Mouse (Mus musculus): ENCODE results near the gene Dact3. TPM values are rescaled to one million over a fixed set of nuclear protein-coding genes. Genes with fewer than 3 reads are reported as not detected.

The Dact3 gene
- total RNA-seq, 2 experiments from 2014 or later, result 18.6 to 19.0 TPM

GRCm38 (mm10) chr7:16913806-16914452, 38.8 kb downstream of the Dact3 start:
- peak; percentile 79 to 89 for DNase-seq
- intact Hi-C loops (cut with DNase I), result loop anchor here (1.0 to 10.0 kb wide), 4 partner anchors 19 to 289 kb away; partner anchors contain the start of gene Dact3

GRCm38 (mm10) chr7:16914453-16915343, 39.6 kb downstream of the Dact3 start:
- intact Hi-C loops (cut with DNase I), result loop anchor here (5.0 to 10.0 kb wide), 3 partner anchors 37 to 290 kb away; partner anchors contain the start of gene Dact3
- DNase-seq, result no peak

- intact Hi-C loops (cut with DNase I), result loop anchor here (10.0 kb wide), 1 partner anchor 291 kb away; no protein-coding TSS in a partner anchor
- DNase-seq, result no peak
Observed at GRCm38 (mm10) chr7:16915461-16916340, 40.6 kb downstream of the Dact3 start.

GRCm38 (mm10) chr7:16916342-16917265, 41.5 kb downstream of the Dact3 start:
- no peak for DNase-seq

DNA sequence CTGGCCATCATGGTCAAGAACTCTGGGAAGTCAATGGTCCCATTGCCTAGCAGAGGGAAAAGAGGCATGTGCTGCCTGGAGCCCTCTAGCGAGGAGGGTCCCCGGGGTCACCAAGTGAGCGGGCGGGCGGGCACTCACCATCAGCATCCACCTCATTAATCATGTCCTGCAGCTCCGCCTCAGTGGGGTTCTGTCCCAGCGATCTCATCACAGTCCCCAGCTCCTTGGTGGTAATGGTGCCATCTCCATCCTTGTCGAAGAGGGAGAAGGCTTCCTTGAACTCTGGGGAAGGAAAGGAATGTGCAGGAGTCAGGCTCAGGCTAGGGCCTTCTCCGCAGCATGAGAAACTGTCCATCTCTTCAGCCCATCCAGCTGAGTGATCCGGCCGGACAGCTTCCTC, 42.3 kb downstream of the Dact3 start:
- DNase-seq, result no peak
- intact Hi-C loops (cut with DNase I), result loop anchor here (10.0 kb wide), 1 partner anchor 293 kb away; no protein-coding TSS in a partner anchor

More at GRCm38 (mm10) chr7:16916342-16917265, 41.5 kb downstream of the Dact3 start:
- intact Hi-C loops (cut with DNase I), result loop anchor here (10.0 kb wide), 1 partner anchor 292 kb away; no protein-coding TSS in a partner anchor

DNA sequence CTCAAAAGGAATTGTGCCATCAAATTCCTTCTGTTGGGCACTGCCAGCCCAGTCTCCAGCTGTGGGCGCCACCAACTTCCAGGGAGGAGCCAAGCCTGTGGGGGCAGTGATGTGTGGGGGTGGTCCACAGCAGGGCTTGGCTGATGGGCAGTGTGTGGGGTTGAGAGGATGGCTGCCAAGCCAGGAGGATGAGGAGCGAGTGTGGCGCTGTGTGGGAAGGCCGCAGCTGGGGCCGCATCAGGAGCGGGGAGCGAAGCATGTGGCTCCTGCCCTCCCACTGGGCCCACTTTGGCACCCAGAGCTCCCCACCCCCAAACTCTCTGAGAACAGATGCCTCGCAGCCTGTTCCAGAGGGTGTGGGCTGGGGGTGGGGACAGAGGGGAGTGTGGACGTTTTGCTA, 42.9 kb downstream of the Dact3 start:
- intact Hi-C loops (cut with DNase I), result loop anchor here (10.0 kb wide), 1 partner anchor 293 kb away; no protein-coding TSS in a partner anchor
- no peak for DNase-seq

DNA sequence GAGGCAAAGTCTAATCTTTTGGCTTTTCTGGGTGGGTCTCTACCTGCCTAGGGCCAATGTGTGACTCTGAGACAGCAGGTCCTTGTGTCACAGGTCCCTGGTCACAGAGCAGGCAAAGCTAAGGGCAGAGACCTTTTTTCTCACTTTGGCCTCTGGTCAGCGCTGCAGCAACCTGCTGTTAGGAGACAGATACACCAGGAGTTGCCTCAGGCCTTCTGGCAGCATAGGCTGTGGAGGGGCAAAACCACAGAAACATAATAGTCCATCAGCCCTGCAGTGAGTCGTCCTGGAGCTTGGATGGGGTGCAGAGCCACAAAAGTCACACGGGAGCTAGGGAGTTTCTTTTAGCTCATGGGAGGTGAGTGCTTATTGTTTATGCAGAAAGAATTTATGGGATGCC, 43.6 kb downstream of the Dact3 start:
- intact Hi-C loops (cut with DNase I), result loop anchor here (10.0 kb wide), 1 partner anchor 294 kb away; no protein-coding TSS in a partner anchor

DNA sequence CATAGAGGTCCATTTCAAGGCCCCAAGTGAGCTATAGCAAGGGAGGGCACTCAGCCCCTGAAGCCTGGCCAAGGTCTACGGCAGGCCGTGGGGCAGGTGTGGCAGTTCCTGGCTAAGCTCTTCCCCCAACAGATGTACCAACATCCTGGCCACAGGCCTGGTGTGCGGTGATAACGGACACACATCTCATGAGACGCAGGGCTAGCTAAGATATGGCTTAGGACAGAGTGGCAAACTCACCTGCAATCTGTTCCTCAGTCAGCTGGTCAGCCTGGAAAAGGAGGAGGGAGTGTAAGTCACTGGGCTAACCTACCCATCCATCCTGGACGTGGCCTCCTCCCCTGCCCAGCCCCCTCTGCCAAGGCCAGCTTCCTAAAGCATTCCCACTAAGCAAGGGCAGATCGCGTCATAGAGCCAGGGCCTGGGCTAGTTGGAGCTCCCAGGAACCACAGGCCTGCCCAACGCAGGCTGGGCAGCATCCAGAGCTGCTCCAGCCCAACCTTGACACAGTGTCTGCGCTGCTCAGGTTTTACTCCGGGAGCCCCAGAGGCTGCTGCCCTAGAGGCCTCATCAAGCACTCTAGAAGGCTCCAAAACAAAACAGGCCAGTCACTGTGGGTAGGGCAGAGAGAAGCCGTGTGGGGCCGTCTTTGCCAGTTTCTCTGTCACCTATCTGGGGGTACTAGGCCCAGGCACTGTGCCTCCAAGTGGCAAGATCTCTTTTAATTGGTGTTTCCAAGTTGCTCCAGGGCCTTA, 44.5 kb downstream of the Dact3 start:
- DNase-seq, result no peak
- intact Hi-C loops (cut with DNase I), result loop anchor here (5.0 to 10.0 kb wide), 2 partner anchors 102 to 295 kb away; partner anchors contain the start of genes Fkrp and Strn4

More for the DNA sequence above, 43.6 kb downstream of the Dact3 start:
- DNase-seq, result no peak

DNA sequence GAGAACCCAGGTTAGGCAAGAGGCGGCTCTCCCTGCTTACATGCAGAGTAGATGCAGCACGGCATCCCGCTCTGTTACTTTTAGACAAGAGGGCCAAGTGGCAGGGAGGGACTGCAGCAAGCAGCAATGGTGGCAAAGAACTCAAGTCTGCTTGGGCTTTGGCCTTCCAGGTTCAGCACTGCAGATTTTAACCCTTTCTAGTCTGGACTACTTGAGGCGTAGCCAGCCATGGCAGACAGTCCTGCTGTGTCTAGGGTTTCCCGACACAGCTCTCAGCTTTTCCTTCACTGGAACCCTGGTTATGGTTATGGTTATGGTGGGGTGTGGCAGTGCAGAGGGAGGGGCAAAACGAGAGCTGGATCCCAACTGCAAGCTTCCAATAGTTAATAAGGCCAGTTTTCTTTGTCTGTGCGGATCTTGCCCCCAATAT, 45.0 kb downstream of the Dact3 start:
- DNase-seq, result no peak
- intact Hi-C loops (cut with DNase I), result loop anchor here (5.0 kb wide), 1 partner anchor 103 kb away; the partner anchor contains the start of genes Fkrp and Strn4

DNA sequence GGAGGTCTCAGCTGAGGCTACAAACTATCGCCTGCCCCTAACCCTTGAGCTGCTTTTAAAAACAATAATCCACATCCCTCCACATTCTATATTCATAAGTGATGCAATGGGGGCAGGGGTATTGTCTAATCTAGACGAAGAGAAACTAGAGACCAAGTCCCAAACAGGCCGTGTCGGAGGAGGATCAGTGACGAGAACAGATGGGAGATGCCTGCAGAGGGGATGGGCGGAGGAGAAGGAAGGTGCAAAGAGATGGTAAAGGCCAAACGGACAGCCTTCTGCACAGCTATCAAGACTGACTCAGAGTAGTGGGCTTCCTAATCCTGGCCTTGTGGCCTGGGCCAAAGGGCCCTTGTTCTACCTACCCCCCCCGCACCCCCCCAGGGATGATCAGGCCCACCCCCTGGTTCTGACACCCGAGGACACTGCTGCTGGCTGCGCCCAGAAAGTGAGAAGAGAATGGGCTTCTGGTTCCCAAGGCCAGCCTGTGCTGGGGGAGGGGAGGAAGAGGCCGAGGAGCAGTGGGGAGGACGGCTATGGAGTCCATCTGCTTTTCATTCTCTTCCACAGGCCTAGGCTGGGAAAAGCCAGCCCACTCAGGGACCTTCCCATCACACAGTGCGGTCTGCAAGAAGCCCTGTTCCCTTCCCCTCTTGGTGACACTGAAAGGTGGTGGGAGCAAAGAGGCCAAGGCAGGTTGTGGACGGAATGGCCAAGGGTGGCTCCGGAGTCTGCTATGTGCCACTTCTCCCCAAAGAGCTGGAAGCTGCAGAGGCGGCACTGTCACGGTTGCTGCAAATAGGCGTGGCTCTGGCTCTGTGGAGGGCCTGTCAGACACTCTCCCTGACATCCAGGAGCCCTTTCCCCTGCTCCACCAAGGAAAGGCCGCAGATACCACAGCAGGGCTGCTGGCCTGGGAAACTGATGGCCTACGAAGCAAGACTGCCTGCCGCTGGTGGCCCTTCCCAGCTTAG, 46.0 kb downstream of the Dact3 start:
- no peak for DNase-seq
- intact Hi-C loops (cut with DNase I), result loop anchor here (5.0 kb wide), 1 partner anchor 104 kb away; the partner anchor contains the start of genes Fkrp and Strn4

GRCm38 (mm10) chr7:16921881-16922335, 46.8 kb downstream of the Dact3 start:
- no peak for DNase-seq
- intact Hi-C loops (cut with DNase I), result loop anchor here (5.0 kb wide), 1 partner anchor 105 kb away; the partner anchor contains the start of genes Fkrp and Strn4

DNA sequence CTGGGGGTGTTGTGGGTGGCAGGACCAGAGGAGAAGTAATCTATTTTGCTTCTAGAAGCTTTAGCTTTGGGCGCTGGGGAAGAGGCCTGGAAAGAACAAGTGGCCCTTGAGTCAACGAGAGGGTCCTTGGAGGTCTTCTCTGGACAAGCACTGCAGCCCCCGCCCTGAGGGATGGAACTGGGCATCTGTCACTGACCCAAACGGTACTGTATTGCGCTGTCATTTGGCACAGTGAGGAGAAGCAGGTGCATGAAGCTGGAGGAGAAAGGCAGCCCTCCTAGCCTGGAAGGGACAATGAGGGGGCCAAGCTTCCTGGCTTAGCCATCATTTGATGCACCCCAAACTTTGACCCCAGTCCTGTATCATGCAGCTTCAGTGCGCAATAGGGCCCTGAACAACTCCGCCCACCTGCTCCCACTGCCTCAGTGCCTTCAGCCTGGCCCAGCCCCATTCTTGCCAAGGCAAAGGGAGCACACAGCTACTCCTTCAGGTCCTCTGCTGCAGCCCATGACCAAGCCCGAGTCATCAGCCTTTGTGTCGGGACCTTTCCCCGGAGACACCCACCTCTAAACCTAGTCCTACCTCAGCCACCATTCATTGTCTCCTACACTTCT, 47.4 kb downstream of the Dact3 start:
- no peak for DNase-seq
- intact Hi-C loops (cut with DNase I), result loop anchor here (5.0 kb wide), 1 partner anchor 105 kb away; the partner anchor contains the start of genes Fkrp and Strn4

- DNase-seq, result no peak
- intact Hi-C loops (cut with DNase I), result loop anchor here (5.0 kb wide), 1 partner anchor 106 kb away; the partner anchor contains the start of genes Fkrp and Strn4
Observed at GRCm38 (mm10) chr7:16923283-16924036, 48.3 kb downstream of the Dact3 start.

- DNase-seq, result peak; percentile 99 to 100
- intact Hi-C loops (cut with DNase I), result loop anchor here (5.0 kb wide), 1 partner anchor 107 kb away; the partner anchor contains the start of genes Fkrp and Strn4
Observed at GRCm38 (mm10) chr7:16924037-16924834, 49.1 kb downstream of the Dact3 start, which contains the start of gene Calm3. Calm3 (minus strand) TSS chr7:16924114.
